Mouse (Mus musculus) stomach, postnatal 0 days (tissue): ENCODE data around the gene Gucd1.

Experiments
- CTCF ChIP-seq: IDR thresholded peaks from 2 replicates; pipeline ENCODE4 v1.5.1; 2016; ENCODE audit warnings: antibody characterized with exemption, low read depth, mild to moderate bottlenecking, moderate library complexity
- EP300 ChIP-seq: optimal IDR thresholded peaks from 2 replicates; pipeline ENCODE3; 2016; ENCODE audit warnings: antibody characterized with exemption

DNA sequence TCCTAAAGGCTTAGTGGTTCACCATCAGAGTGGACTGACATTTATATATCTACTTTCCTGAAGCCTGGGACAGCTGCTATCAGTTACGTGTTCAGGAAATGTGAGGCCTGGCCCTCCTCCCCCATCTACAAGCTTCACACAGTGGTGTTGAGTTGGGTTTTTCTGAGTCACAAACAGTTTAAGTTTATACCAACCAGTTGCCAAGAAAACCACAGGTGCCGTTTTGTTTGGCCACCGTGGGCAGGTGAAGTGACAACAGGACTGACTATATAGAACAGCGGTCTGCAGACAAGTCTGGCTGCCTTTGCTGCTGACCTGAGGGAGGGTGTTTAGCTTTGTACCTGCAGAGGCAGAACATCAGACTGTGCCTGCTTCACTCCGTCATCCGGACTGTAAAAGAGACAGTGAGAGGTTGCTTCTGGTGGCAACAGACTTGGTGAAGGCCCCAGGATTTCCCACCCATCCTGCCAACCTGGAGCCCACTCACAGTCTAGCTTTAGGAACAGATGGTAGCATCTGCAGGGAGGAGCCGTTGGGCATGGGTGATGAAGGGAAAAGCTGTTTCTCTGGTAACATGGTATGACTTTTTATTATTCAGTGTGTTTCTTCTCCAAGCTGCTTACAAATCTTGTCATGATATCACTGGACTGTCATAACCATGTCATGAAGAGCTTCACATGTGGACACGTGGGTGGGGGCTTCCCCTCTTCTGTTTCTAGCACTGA lies 214.3 kb downstream of the Gucd1 start:
- TF ChIP-seq CTCF (no peak), EP300 (no peak)
